21 mouse cellular contexts compared by ENCODE assay signal in the genomic region with DNA sequence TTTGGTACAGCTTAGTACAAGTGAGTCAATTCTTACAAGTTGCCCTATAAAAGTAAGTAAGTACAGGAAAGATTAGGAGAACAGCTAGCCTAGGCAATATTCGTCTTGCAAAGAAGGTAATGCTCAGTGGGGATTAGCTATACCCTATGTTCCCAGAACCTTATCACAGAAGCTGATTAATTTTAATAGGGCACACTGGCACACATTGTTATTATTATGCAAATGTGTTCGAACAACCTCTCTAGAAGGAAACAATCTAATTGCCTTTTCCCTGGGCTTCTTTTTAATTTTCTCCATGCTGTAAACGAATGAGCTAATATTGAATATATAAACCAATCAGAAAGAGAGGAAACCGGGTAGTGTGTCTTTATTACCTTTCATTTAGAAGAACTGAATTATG.
A peak's percentile ranks its signal among the peaks of the same experiment; 100 is the strongest.
DNase-seq lines count a peak whose midpoint lies in the region; ATAC-seq lines count a peak whose summit lies in the region.
"Had no signal": no experiment of that assay in that cellular context is flagged by ENCODE, and none has a peak within 500 bp of the region (broad histone marks: within the 10 kb centered on the region; RNA-seq: fewer than 3 reads in every experiment).

No protein-coding gene starts in this region.

- no peaks in the 10 kb centered on the region for H3K36me3 ChIP-seq in hindbrain, embryonic 13.5 days
- no peaks in the 10 kb centered on the region for H3K36me3 ChIP-seq in hindbrain, embryonic 11.5 days (ENCODE audit: control insufficient read depth, insufficient read depth, low read length)
- H3K36me3 ChIP-seq in forebrain, embryonic 13.5 days (ENCODE audit: poor library complexity, severe bottlenecking) = no peaks in the 10 kb centered on the region
- no peaks in the 10 kb centered on the region for H3K36me3 ChIP-seq in hindbrain, embryonic 14.5 days (replicated peaks; ENCODE audit: control insufficient read depth, insufficient read depth)
- H3K36me3 ChIP-seq in midbrain, embryonic 16.5 days (ENCODE audit: control insufficient read depth, insufficient read depth, low read length) = no peaks in the 10 kb centered on the region
- H3K36me3 ChIP-seq: G1E; heart, embryonic 15.5 days; limb, embryonic 10.5 days had no signal

- H3K9ac ChIP-seq in hindbrain, embryonic 13.5 days = no peak overlapping the region
- no peak overlapping the region for H3K9ac ChIP-seq in hindbrain, embryonic 11.5 days (ENCODE audit: low read depth, low read length)
- H3K9ac ChIP-seq in forebrain, embryonic 13.5 days = no peak overlapping the region
- H3K9ac ChIP-seq in hindbrain, embryonic 14.5 days = no peak overlapping the region
- H3K9ac ChIP-seq in midbrain, embryonic 16.5 days (ENCODE audit: low read depth, low read length) = no peak overlapping the region
- H3K9ac ChIP-seq: heart, embryonic 15.5 days had no signal

- H3K4me1 ChIP-seq in hindbrain, embryonic 13.5 days (replicated peaks) = peaks cover 10% of the 10 kb centered on the region
- no peaks in the 10 kb centered on the region for H3K4me1 ChIP-seq in hindbrain, embryonic 11.5 days (replicated peaks; ENCODE audit: control insufficient read depth, insufficient read depth, low read length)
- peaks cover 18% of the 10 kb centered on the region for H3K4me1 ChIP-seq in forebrain, embryonic 13.5 days
- peaks cover 16% of the 10 kb centered on the region; the same call in 1 of the 2 replicates for H3K4me1 ChIP-seq in hindbrain, embryonic 14.5 days (replicated peaks; ENCODE audit: control insufficient read depth, insufficient read depth, low read length)
- H3K4me1 ChIP-seq in midbrain, embryonic 16.5 days (ENCODE audit: control insufficient read depth, insufficient read depth, low read length) = peaks cover 7% of the 10 kb centered on the region
- H3K4me1 ChIP-seq: heart, embryonic 15.5 days; limb, embryonic 10.5 days had no signal

- 29% methylated on average over 4 of the region's 4 CpGs for WGBS in hindbrain, embryonic 13.5 days
- 75% methylated on average over 4 of the region's 4 CpGs for WGBS in hindbrain, embryonic 11.5 days
- WGBS in forebrain, embryonic 13.5 days = 16% methylated on average over 4 of the region's 4 CpGs
- 34% methylated on average over 4 of the region's 4 CpGs for WGBS in hindbrain, embryonic 14.5 days
- 33% methylated on average over 4 of the region's 4 CpGs for WGBS in midbrain, embryonic 16.5 days

- H3K4me2 ChIP-seq in hindbrain, embryonic 13.5 days = no peak overlapping the region
- no peak overlapping the region for H3K4me2 ChIP-seq in hindbrain, embryonic 11.5 days (replicated peaks; ENCODE audit: low read depth, low read length)
- no peak overlapping the region for H3K4me2 ChIP-seq in forebrain, embryonic 13.5 days
- H3K4me2 ChIP-seq in hindbrain, embryonic 14.5 days (replicated peaks) = no peak overlapping the region
- no peak overlapping the region for H3K4me2 ChIP-seq in midbrain, embryonic 16.5 days (ENCODE audit: low read length)
- H3K4me2 ChIP-seq: heart, embryonic 15.5 days had no signal

- no peak for DNase-seq in hindbrain, embryonic 11.5 days (ENCODE audit: low spot score)
- DNase-seq in hindbrain, embryonic 14.5 days (ENCODE audit: low spot score) = no peak
- DNase-seq in liver = no peak
- no peak for DNase-seq in layer of hippocampus, postnatal 25 days (ENCODE audit: extremely low spot score in 1 of 2, low spot score in 1 of 2)
- no peak for DNase-seq in adrenal gland, postnatal 36 days
- DNase-seq: cerebellum, adult 18-20 months; cerebellum, postnatal 14 days; kidney, adult 9 months; kidney, postnatal 14 days; thymus, adult 2 months; thymus, postnatal 4 days had no signal

- no peaks in the 10 kb centered on the region for H3K9me3 ChIP-seq in hindbrain, embryonic 13.5 days
- no peaks in the 10 kb centered on the region for H3K9me3 ChIP-seq in hindbrain, embryonic 11.5 days (ENCODE audit: control insufficient read depth, low read length)
- H3K9me3 ChIP-seq in forebrain, embryonic 13.5 days (replicated peaks) = no peaks in the 10 kb centered on the region
- no peaks in the 10 kb centered on the region for H3K9me3 ChIP-seq in hindbrain, embryonic 14.5 days (ENCODE audit: control insufficient read depth, low read length)
- no peaks in the 10 kb centered on the region for H3K9me3 ChIP-seq in midbrain, embryonic 16.5 days (replicated peaks; ENCODE audit: control insufficient read depth, low read length, poor library complexity, severe bottlenecking)
- H3K9me3 ChIP-seq: G1E; heart, embryonic 15.5 days; limb, embryonic 10.5 days had no signal

- peak; percentile 63 for ATAC-seq in hindbrain, embryonic 13.5 days (ENCODE audit: low FRiP score)
- no peak for ATAC-seq in hindbrain, embryonic 11.5 days (ENCODE audit: low FRiP score)
- peak; percentile 82 for ATAC-seq in forebrain, embryonic 13.5 days
- ATAC-seq in hindbrain, embryonic 14.5 days (ENCODE audit: low FRiP score) = no peak; the same call in 1 of the 2 replicates
- ATAC-seq in midbrain, embryonic 16.5 days = peak; percentile 25; the same call in 1 of the 2 replicates
- ATAC-seq: intestine, embryonic 16.5 days; lung, postnatal 0 days; Patski had no signal

- no peak overlapping the region for H3K4me3 ChIP-seq in hindbrain, embryonic 13.5 days
- H3K4me3 ChIP-seq in hindbrain, embryonic 11.5 days (ENCODE audit: low read depth, low read length) = no peak overlapping the region
- H3K4me3 ChIP-seq in forebrain, embryonic 13.5 days = no peak overlapping the region
- no peak overlapping the region for H3K4me3 ChIP-seq in hindbrain, embryonic 14.5 days (replicated peaks; ENCODE audit: low read length)
- no peak overlapping the region for H3K4me3 ChIP-seq in midbrain, embryonic 16.5 days (ENCODE audit: low read depth, low read length)
- H3K4me3 ChIP-seq: heart, embryonic 15.5 days; limb, embryonic 10.5 days had no signal

- no peaks in the 10 kb centered on the region for H3K27me3 ChIP-seq in hindbrain, embryonic 13.5 days
- no peaks in the 10 kb centered on the region for H3K27me3 ChIP-seq in hindbrain, embryonic 11.5 days (ENCODE audit: control insufficient read depth, insufficient read depth, low read length)
- H3K27me3 ChIP-seq in forebrain, embryonic 13.5 days = no peaks in the 10 kb centered on the region
- no peaks in the 10 kb centered on the region for H3K27me3 ChIP-seq in hindbrain, embryonic 14.5 days (ENCODE audit: control insufficient read depth, insufficient read depth, low read length)
- no peaks in the 10 kb centered on the region for H3K27me3 ChIP-seq in midbrain, embryonic 16.5 days (ENCODE audit: control insufficient read depth, insufficient read depth, low read depth, low read length)
- H3K27me3 ChIP-seq: heart, embryonic 15.5 days had no signal

- no peak overlapping the region for H3K27ac ChIP-seq in hindbrain, embryonic 13.5 days
- no peak overlapping the region for H3K27ac ChIP-seq in hindbrain, embryonic 11.5 days (ENCODE audit: low read depth, low read length)
- no peak overlapping the region for H3K27ac ChIP-seq in forebrain, embryonic 13.5 days
- H3K27ac ChIP-seq in hindbrain, embryonic 14.5 days = peak overlapping the region; percentile 64
- no peak overlapping the region for H3K27ac ChIP-seq in midbrain, embryonic 16.5 days (ENCODE audit: low read length)
- H3K27ac ChIP-seq: heart, embryonic 15.5 days; limb, embryonic 10.5 days; stomach, postnatal 0 days had no signal

Comparison
In these comparisons a context has a peak if more than half of its experiments do, and no peak if none do; other contexts are left out.
1. ATAC-seq: peak in hindbrain, embryonic 13.5 days (single experiment), forebrain, embryonic 13.5 days (single experiment) and midbrain, embryonic 16.5 days (single experiment); none in hindbrain, embryonic 11.5 days (single experiment) and hindbrain, embryonic 14.5 days (single experiment).